Mouse (Mus musculus): ENCODE measurements at regions not wholly inside any gene's neighbourhood (a gene's known extent, or its start where the extent isn't known, plus 50 kb on each side); places are given as distances from the start of the nearest gene placed in this dataset.

DNA sequence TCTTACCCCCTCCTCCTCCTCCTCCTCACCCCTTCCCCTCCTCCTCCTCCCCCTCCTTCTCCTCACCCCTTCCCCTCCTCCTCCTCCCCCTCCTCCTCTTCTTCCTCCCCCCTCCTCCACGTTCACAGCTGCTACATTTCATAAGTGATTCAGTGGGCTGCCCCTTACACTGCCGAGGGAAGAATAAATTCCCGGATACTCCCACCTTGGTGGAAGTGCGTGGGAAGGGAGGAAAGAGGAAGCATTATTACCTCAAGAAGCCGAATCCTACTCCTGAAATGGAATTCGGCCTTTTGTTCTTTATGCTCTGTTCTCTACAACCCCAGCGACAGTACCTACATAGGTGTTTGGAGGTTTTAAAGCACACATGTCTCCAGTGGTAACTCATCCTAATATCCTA lies 256.1 kb downstream of the Cd83 start:
- no peak for DNase-seq

DNA sequence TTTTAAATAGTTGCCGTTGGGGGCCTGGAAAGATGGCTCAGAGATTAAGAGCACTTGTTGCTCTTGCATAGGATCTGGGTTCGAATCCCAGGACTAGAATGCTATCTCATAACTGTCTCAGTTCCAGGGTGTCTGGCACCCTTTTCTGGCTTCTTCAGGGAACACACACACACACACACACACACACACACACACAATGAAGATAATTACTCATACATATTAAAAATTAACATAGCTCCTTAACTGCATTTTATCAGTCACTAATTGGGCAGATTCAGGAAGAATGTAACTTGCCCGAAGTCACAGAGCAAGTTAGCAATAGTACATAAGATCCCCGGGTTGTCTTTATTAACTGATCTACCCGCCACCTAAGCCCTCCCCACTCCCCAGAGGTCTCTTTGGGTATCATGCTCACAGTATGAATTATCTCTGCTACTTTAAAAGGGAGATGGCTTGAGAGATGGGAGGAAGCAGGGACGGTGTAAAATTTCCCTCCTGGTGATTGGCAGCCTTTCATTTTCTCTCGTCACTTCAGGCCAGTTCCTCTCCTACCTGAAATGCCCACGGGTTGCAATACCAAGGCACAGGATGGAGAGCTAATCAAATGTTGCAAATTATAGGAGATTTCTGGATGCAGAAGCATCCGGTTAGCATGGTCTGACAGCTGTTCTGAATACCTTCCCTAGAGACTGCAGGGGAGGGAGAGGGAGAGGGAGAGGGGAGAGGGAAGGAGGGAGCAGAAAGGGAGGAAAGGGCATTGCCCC lies 258.3 kb downstream of the Cd83 start:
- peak; percentile 46 for DNase-seq

DNA sequence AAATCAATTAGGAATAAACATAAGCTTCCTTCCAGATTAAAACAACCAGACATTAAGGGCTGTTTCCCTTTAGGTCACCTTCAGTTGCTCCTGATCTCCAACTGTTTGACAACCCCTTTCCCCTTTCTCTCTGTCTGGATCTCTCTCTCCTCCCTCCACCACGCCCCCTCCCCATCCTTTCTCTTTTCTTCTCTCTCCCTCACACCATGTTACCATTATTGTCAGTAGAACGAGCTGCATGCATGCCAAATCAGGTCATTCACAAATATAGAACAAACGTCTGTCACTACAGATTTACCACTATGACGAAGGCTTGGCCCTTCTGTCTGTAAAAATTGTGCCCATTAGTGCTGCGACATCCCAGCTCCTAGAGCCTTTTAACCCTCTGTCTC lies 258.9 kb downstream of the Cd83 start:
- DNase-seq = peak; percentile 77

DNA sequence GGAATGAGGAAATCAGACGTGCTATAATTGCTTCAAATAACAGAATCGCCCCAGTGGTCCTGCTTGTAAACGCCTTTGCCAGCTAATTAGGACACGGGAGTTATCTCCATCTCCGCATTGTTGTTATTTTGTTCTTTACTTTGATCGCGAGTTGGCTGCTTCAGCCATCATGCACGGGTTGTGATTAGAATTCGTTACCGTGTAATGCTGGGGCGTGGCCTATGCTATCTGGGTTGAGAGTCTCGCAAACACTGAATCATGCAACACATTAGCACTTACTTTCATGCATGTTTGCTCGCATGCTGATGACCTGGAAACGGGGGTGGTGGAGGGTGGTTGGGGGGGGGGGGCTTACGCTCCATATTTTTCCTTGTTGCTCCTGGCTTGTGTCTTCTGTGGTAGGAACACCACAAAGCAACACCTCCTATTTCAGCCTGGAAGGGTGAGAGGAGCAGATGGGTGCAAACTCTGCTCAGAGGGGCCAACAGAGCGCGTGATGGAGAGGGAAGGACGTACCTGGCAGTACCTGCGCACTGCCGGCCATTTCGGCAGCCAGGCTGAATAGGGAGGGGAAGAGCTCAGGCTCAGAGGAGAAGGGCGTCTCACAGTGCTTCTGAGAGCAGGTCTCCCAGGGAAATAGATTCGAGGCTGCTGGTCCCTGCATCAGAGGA lies 260.1 kb downstream of the Cd83 start:
- DNase-seq = peak; percentile 79

DNA sequence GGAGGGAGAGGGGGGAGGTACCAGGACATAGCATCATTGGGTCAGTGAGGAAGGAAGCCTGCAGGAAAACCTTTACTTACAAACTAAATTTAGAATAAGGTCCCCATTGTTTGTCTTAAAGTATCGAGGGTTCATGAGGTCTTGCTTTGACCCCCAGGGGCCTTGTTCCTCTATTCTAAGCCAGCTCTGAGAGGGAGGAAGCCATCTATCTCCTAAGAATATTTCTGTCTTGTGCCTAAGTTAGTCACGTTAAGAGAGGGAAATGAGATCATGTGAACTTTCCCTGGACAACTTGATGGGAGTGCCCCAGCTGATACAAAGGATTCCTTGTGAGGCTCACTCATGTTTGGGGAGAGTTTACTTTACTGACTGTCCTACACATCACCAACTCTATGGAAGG lies 261.9 kb downstream of the Cd83 start:
- no peak for DNase-seq

DNA sequence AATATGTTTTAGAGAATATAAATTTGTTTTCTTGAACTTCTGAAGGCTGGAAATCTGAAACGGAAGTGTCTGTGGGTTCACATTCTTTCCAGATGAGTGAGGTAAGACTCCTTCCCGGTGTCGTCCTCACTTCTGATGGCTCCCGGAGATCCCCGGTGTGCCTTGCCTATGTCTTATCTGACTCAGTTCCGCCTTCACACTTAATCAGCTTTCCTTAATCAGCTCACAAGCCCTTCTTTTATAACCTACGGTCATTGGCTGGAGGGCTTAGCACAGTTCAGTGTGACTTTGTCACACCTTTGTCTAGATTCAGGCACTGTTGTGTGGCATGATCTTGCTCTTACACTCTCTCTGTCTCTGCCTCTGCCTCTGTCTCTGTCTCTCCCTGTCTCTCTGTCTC lies 269.6 kb downstream of the Cd83 start:
- no peak for DNase-seq

DNA sequence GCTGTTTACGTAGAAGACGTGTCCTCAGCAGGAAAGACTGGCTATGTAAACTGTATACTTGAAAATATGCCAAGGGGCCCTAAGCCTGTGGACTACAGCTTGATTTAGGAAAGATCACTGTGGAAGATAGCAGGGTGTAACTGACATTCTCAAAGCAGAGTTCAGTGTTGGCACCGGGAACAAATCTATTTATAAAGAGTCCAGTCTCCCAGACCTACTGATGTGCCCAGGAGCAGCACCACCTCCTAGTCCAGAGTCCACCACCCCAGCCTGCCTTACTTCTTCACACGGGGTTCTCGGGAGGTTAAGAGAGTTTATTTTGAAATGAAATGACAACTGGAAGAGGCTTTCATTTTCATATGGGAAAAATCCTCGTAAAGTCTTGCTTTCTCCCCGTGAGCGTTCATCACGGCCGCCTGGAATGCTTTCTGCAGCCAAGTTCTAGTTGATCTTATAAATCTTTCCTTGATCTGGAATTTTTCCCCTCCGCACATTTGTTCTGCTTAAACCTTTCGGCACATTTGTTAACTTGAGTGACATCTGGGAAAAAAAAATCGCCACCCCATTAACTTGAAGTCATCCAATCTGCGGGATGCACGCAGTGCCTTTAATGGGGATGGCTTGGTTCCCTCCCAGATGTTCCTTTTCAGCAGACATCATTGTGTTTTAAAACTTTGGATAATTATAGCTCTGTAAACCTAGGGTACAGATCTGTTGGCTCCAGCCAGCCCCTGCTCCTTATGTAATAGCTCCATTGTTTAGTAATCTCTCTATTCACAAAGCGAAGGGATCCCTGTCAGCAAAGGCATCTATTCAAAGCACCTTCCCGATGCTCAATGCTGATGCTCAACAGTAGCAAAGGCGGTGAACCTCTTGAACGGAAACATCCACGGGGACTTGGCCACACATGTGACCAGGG lies 271.3 kb downstream of the Cd83 start:
- no peak for DNase-seq

DNA sequence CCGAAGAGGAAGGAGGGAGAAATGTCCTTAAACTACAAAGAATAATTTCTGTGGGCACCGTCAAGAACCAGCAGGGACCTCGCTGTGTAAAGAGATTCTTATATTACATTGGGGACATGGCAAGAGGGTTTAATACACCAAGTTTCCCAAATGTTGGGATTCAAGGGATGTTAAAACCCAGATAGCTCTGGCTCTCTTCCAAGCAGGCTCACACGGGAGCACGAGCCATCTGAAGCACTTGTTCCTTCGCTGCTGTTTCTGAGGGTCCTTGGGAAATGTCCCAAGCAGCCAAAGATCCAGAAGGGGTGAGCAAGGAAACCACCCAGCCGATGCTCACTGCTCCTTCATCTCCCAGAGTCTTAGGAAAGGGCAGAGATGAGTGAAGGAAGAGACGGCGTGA lies 272.1 kb downstream of the Cd83 start:
- DNase-seq = no peak

DNA sequence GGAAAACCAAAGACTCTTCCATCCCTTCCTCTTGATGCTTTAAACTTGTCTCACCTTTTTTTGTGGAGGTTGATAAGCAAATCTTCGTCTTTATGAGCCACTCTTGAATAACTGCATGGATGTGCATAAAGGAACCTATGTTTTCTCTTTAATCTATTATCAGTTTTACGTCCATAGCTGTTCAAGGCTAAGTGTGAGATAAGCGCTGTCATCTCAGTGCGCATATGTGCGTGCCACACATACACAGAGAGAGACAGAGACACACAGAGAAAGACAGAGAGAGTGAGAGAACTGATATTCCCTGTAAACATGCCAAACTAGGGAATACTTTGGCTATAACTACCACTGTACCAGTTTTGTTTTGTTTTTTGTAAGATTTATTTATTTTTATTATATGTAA lies 273.0 kb downstream of the Cd83 start:
- no peak for DNase-seq

DNA sequence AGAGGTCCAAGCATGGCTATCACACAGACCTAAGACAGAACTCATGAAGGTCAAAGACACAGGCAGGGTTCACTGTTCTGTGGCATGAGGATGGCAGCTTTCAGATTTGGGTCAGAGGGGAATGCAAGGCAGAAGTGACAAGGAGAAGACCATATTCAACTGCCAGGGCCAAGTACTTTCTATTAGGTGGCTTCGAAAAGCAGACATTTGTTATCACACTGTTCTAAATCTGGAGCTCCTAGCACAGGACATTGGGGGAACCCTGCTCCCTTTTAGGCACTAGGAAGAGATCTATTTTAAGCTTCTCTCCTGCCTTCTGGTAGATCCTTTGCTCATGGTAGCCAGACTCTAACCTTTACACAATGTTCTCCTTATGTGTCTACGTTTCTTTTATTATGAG lies 273.7 kb downstream of the Cd83 start:
- no peak for DNase-seq

DNA sequence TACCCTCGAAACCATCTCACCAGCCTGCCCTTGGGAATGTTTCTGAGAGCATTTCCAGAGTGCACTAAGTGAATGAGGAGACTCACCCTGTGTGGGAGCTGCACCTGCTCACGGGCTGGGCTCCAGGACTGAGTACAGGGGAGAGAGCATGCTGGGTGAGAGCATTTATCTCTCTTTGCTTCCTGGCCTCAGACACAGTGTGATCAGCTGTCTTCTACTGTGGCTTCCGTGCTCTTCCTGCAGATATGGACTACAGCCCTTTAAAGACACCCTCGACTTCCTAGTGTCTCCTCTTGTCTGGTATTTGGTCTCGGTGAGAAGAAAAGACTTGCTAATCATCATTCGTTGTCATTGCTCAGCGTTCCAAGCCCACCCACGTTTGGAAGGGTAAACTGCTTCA lies 274.9 kb downstream of the Cd83 start:
- peak; percentile 36 for DNase-seq

DNA sequence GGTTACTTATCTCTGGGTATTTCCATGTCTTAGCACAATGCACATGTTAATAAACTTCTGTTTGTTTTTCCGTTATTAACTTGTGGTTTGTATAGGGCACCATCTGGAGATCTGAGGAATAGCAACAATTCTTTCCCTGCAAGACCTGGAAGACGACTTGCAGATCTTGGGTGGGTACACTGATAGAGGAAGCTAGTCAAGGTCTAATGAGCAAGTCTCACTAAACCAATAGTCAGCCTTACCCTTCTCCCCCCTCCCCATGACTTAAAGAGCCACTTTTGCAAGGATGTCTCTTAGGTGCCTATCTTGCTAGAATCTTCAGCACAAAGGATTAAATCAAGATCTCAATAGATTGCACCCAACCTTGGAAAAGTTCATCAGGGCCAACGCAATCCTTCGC lies 276.7 kb downstream of the Cd83 start:
- no peak for DNase-seq

DNA sequence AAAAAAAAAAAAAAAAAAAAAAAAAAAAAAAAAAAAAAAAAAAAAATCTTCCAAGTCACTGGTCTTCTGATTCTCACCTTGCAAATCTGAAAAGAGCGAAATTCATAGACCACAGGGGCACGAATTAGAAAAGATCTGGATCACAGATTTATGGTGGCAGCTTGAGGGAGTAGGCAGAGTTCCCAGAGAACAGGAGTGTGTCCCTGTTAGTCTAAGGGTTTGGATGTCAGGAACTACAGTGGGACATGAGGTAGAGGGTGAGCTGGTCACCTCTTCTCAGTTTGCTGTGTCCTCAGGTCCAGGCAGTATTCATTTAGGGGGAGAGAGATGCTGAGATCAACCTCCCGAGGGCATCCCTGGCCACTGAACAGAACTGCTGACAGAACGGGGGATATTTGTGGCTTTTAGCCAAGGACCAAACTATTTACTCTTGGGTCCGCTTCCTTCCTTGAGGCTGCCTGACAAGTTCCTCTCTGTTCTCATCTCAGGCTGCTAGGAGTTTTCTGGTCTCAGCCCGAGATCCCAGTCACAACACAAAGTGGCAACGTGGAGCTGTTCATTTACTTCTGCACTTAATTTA lies 277.2 kb downstream of the Cd83 start:
- no peak for DNase-seq

DNA sequence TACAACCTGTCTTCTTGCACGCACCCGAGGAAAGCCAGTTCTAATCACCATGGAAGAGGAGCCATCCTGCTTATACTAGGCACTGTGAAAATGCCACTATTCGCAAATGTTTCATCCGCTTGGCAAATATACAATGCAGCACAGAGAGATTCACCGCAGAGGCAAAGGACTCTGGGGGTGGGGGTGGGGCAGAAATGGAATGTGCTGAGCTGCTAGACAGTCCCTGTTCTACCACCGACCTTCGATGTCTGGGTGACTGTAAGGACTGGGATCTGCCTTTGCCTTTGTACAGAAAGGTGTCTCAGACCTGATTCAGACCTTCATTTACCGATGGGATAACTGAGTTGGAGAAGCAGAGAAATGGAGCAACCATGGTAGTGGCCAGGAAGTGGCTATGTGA lies 278.7 kb downstream of the Cd83 start:
- DNase-seq = no peak

DNA sequence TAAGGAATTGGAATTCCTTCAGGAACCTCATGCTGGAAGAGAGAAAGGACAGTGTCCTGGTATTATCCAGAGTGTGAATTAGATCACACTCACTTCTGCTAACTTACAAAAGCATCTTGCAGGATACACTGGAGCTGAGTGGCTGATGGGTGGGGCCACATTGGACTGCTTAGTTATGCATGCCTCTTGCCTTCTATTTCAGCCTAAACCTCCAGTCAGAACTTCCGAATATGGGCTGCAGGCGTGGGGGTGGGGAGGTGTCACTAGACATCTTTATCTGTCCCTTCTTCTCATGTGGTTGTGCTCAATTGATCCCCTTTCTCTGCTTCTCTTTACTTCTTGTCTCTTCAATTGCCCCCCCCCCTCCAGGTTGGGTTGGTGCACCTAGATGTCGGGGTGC lies 279.5 kb downstream of the Cd83 start:
- DNase-seq = no peak

DNA sequence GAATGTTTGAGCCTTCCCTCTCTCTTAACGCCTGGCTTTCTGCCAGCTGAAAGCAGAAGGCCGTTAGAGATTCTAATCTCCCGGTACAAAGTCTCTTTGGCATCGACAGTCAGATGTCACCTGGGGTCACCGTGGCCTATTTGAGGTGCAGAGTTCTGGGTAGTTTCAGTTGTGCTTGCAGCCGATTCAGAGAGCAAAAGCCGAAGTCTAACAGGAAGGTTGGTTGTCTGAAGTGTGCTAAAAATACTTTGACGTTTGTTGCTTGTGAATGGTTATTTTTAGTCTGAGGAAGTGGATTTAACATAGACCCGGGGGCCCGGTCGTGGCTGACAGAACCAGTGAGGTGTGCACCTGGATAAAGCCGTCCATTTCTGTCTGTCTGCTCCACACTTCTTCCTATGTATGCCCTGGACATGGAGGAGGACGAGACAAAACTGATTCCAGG lies 281.2 kb downstream of the Cd83 start:
- no peak for DNase-seq

DNA sequence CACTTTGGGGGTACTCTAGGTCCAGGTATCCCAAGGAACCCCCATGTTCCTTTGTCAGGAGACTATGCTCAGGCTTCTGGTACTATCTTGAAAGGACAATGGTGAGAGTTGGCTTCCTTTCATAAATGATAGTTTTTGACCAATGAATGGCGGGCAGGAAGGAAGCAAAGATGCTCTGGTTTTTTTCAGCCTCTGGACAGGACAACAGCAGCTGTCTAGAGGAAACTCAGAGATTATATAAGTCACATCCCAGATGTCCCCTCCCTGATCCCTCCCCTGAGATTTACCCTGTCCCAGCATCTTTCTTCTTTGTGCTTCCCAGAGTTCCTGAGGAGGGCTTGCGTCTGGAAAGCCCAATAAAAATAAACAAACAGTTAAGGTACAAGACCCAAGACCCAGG lies 282.7 kb downstream of the Cd83 start:
- no peak for DNase-seq

DNA sequence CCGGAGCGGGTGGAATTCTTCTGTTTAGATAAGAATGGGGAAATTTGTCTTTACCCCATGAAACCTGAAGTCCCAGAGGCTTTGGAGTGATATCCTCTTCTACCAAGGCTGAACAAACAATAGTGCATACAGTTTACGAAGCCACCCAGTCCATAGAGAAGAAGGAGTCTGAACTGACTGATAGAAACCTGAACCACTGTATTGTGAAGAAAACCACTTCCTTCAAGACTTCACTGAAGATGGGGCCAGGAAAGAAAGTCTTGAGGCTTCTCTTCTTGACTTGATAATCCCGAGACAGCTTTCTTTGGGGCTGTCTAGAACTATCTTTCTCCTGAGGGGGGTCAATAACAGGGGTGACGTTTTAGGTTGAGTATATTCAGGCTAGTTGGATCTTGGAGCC lies 284.4 kb downstream of the Cd83 start:
- no peak for DNase-seq

DNA sequence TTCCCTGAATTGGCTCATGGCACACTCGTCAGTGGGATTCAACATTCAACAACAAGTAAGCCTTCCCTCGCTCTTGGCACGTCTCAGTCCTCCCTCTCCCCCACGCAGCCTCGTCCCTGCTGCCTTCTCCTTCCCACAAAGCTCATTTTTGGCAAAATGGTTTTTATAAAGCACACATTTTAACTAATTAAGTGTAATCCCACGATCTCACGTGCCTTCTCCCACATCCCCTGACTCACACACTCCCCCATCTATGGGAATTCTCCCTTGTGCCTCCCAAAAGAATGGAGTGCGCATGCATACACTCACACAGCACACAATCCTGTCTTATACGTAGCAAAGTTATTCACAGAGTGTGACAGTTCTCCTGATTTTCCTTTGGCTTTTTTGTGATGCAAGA lies 288.5 kb downstream of the Cd83 start:
- DNase-seq = no peak

DNA sequence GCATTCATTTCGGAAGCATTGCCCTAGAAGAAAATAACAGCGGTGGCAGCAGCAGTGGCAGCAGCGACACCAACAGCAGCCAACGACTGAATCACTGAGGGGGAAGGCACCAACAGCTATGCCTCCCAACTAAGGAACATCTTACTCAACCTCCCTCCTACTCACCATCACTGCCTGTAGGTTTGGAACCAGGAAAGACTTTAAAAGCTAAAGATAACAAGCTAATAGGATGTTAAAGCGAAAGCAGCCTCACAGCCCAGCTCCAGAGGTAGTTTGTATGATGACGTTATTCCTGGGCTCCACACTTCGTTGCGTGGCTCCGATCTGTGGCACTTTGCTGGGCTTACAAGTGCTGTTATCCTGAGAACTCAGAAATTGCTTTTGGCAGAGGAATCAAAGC lies 289.6 kb downstream of the Cd83 start:
- no peak for DNase-seq

DNA sequence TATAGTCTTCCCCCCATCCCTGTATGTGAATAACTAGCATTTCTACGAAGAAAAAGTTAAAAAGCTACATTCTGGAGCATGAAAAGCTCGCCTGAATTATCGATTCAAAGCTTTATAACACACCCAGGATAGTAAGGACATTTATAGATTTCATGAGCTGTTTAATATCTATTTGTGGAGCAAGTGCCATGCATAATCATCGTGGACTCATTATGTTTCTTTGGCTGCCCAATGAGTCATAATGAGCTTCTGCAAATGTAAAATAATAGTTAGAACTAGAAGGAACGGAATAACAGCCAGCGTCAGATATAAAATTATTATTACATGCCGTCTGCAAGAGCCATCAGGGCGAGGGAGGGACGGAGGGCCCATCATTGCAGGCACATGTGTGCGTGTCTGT lies 292.4 kb downstream of the Cd83 start:
- DNase-seq = no peak

DNA sequence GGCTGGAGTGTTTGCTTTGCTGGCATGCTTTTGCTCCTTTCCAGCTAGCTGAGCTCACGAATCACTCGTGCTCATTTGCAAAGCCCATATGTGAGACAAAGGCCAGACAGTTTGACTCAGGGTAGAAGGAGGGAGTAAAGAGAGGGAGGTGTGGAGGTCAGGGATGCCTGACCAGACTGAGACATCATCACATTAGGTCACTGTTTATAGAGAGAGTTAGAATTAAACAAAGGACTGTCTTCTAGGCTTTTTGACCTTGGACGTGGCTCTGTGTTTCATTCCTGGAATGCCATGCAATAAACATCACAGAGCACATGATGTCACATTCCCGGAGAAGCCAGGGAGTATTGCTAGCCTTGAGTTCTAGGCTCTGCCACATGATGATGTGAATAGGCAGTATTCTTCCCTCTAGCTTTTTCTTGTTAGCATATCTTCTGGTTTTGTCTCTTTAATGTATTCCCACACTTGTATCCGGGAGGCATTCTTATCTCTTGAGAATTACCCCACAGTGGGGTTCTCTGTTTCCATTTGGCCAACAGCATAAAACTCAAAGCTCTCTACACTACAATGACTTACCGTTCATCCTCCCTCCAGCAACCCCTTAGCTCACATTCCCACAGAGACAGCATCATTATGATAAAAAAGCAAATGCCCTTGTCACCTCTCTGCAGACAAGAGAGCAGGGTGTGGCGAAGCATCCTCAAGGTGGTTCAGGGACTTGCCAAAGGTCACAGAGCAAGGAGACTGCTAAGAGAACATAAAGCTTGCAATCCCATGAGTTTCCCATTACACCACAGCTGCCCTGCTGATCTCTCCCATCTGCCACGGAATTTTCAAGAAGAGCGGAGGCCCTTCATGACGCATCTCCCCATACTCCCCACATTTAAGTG lies 301.3 kb downstream of the Cd83 start:
- DNase-seq = no peak
